Mouse (Mus musculus) midbrain, postnatal 0 days (tissue): ENCODE measurements around the gene Cpox. TPM values are rescaled to one million over a fixed set of nuclear protein-coding genes. Genes with fewer than 3 reads are reported as not detected.

Experiments used
- ATAC-seq: fragments of 200-750 bp; cut with Nextera tagmentation; 2 replicates; pipeline ENCODE4 v1.8.0; 2017; ENCODE audit warnings: moderate number of reproducible peaks, mild to moderate bottlenecking, moderate TSS enrichment, moderate library complexity; ENCODE audit not compliant: low FRiP score
- DNase-seq: peaks from one replicate; pipeline ENCODE4 v3.0.0-alpha.2; 2015; ENCODE audit warnings: low spot score
- H3K27ac ChIP-seq: fragments of 300-500 bp; sonication (generic); 2 replicates; pipeline ENCODE4 v1.5.1; 2014; ENCODE audit warnings: low read depth, mild to moderate bottlenecking, low read length, mixed read lengths
- H3K27me3 ChIP-seq: fragments of 300-500 bp; sonication (generic); 2 replicates; pipeline ENCODE4 v1.6.1; 2014; ENCODE audit warnings: low read length, control low read depth, mixed read lengths; ENCODE audit not compliant: insufficient read depth
- H3K36me3 ChIP-seq: fragments of 300-500 bp; sonication (generic); 2 replicates; pipeline ENCODE4 v1.6.1; 2014; ENCODE audit warnings: low read length, control low read depth, mixed read lengths; ENCODE audit not compliant: insufficient read depth
- H3K4me1 ChIP-seq: fragments of 300-500 bp; sonication (generic); 2 replicates; pipeline ENCODE4 v1.6.1; 2014; ENCODE audit warnings: mild to moderate bottlenecking, control low read depth, antibody characterized with exemption, low read length, mixed read lengths; ENCODE audit not compliant: insufficient read depth
- H3K4me2 ChIP-seq: fragments of 300-500 bp; sonication (generic); 2 replicates; pipeline ENCODE4 v1.6.1; 2014; ENCODE audit warnings: low read depth, mild to moderate bottlenecking, low read length, mixed read lengths; ENCODE audit not compliant: poor library complexity, severe bottlenecking
- H3K4me3 ChIP-seq: fragments of 300-500 bp; sonication (generic); 2 replicates; pipeline ENCODE4 v1.5.1; 2014; ENCODE audit warnings: low read depth, mild to moderate bottlenecking, low read length, moderate library complexity
- H3K9ac ChIP-seq: fragments of 300-500 bp; sonication (generic); replicated peaks from 2 replicates; pipeline ENCODE4 v1.6.1; 2014; ENCODE audit warnings: mild to moderate bottlenecking, low read length, moderate library complexity, mixed read lengths; ENCODE audit not compliant: poor library complexity, severe bottlenecking
- H3K9me3 ChIP-seq: fragments of 300-500 bp; sonication (generic); 2 replicates; pipeline ENCODE4 v1.6.1; 2016; ENCODE audit warnings: low read length, control low read depth
- CTCF ChIP-seq: IDR thresholded peaks from 2 replicates; pipeline ENCODE4 v1.5.1; 2016; ENCODE audit warnings: antibody characterized with exemption, mild to moderate bottlenecking
- WGBS: fragments of 180-500 bp; shearing (Covaris S2); extraction: QIAGEN DNeasy Blood & Tissue Kit; methylation state at CpG from one replicate; pipeline ENCODE4 v1.1.7; 2014; 5-methylcytosine and 5-hydroxymethylcytosine counted together
- polyA plus RNA-seq: library from polyadenylated mRNA; unstranded; fragments of >200 nt; fragmentation: Nextera tagmentation; extraction: Ambion mirVana; gene quantifications from 2 replicates; pipeline ENCODE4 v1.2.1, GENCODE M21; 2015
- total RNA-seq: library from RNA; depleted of rRNA; stranded (reverse); fragments of >200 nt; gene quantifications from 2 replicates; pipeline ENCODE4 v1.2.3, GENCODE M21; 2014

The Cpox gene
- total and polyA plus RNA-seq, 2 experiments from 2014 or later = 12.4 to 14.9 TPM

GRCm38 (mm10) chr16:58684537-58684936 lies 14.4 kb downstream of the Cpox start:
- Histone ChIP-seq H3K27ac (no peak overlapping the region), H3K27me3 (no peaks in the 10 kb centered on the region), H3K36me3 (no peaks in the 10 kb centered on the region; the same call in 1 of the 2 replicates), H3K4me3 (no peak overlapping the region), H3K9ac (no peak overlapping the region), H3K9me3 (no peaks in the 10 kb centered on the region), H3K4me2 (no peak overlapping the region), H3K4me1 (no peaks in the 10 kb centered on the region)
- ATAC-seq = no peak
- TF ChIP-seq CTCF = 0 out of 2 replicates have a peak, but pooled peaks have one; percentile 13
- DNase-seq = no peak

- Histone ChIP-seq H3K9me3 (no peaks in the 10 kb centered on the region), H3K36me3 (no peaks in the 10 kb centered on the region; the same call in 1 of the 2 replicates), H3K4me2 (no peak overlapping the region), H3K9ac (no peak overlapping the region), H3K27me3 (no peaks in the 10 kb centered on the region), H3K4me1 (no peaks in the 10 kb centered on the region), H3K4me3 (no peak overlapping the region), H3K27ac (no peak overlapping the region)
- DNase-seq (no peak), ATAC-seq (no peak)
- TF ChIP-seq CTCF = no peak
- WGBS = 82% methylated on average over 20 of the region's 20 CpGs
Observed at GRCm38 (mm10) chr16:58685548-58686537, 15.8 kb downstream of the Cpox start.

DNA sequence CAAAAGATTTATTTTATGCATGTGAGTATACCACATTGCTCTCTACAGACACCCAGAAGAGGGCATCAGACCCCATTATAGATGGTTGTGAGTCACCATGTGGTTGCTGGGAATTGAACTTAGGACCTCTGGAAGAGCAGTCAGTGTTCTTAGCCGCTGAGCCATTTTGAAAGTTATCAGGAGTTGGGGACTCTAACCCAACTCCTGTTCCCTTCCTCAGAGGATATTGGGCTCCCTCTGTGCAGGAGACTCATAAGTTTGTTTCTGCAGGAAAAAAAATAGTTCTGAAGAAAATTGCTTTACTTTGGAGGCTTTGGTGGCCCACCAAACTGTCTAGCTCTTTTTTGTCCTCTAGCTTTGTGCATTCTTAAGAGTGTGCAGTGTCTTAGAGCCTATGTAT lies 18.4 kb downstream of the Cpox start:
- H3K4me3 ChIP-seq = no peak overlapping the region
- 100% methylated on average over 1 of the region's 1 CpGs for WGBS

DNA sequence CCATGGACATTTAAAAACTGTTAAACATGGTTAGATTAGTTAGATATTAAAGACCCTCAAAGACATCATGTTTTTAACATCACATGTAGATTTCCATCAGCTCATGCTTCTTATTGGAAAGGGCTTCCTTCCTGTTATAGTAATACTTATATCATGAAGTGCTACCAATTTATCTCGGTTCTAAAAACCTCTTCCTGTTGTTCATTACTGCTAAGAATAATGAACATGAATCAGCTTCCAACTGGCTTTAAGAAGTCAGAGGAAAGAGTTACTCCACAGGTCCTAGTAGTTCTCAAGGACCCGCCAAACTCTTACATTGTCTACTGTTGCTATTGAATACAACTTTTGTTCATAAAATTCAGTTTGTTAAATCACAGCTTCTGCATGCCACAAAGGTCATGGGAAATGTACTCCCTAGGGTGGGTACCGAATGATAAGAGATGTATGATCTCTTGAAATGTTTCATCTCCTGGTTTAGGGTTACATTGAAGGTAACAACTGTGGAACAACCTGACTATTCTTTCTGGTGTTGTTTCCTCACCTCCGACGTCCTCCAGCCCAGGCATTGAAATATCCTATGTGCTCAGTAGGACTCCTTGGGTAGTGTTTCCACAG lies 19.6 kb downstream of the Cpox start:
- no peak overlapping the region for H3K4me2 ChIP-seq
- WGBS = 83% methylated on average over 5 of the region's 5 CpGs
- no peak for ATAC-seq
- no peak overlapping the region for H3K4me3 ChIP-seq
- H3K27ac ChIP-seq = no peak overlapping the region
- no peaks in the 10 kb centered on the region for H3K4me1 ChIP-seq
- no peaks in the 10 kb centered on the region for H3K27me3 ChIP-seq
- no peak for TF ChIP-seq CTCF
- no peaks in the 10 kb centered on the region for H3K9me3 ChIP-seq
- no peak for DNase-seq
- H3K9ac ChIP-seq = no peak overlapping the region
- no peaks in the 10 kb centered on the region for H3K36me3 ChIP-seq

More for the DNA sequence above, 18.4 kb downstream of the Cpox start:
- Histone ChIP-seq H3K36me3 (no peaks in the 10 kb centered on the region), H3K4me2 (no peak overlapping the region), H3K27me3 (no peaks in the 10 kb centered on the region), H3K9me3 (no peaks in the 10 kb centered on the region), H3K4me1 (no peaks in the 10 kb centered on the region), H3K27ac (no peak overlapping the region), H3K9ac (no peak overlapping the region)
- no peak for ATAC-seq
- TF ChIP-seq CTCF = no peak
- no peak for DNase-seq

DNA sequence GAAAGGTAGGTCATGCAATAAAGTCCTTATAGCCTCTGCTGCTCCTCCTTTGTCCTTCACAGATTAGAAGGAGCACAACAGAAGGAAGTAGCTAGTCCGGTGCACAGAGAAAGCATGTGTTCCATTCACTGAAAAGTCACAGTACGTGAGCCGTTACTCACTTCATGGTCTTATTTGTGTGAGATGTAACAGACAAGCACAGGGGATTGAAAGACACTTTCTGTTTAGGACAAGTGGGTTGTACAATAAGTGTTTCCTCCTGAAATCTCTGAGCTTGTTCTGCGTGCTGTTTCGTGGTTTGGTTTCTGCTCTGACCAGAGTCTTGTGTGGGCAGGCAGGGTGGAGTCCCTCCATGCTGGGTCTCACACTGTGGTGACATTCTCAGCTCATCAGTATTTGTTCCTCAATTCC lies 20.2 kb downstream of the Cpox start:
- H3K4me3 ChIP-seq = no peak overlapping the region
- no peak for TF ChIP-seq CTCF
- H3K27ac ChIP-seq = no peak overlapping the region
- H3K36me3 ChIP-seq = no peaks in the 10 kb centered on the region
- 85% methylated on average over 5 of the region's 5 CpGs for WGBS
- H3K9ac ChIP-seq = no peak overlapping the region
- ATAC-seq (no peak), DNase-seq (no peak)
- H3K4me1 ChIP-seq = no peaks in the 10 kb centered on the region
- H3K27me3 ChIP-seq = no peaks in the 10 kb centered on the region
- no peak overlapping the region for H3K4me2 ChIP-seq
- H3K9me3 ChIP-seq = no peaks in the 10 kb centered on the region

- H3K27me3 ChIP-seq = no peaks in the 10 kb centered on the region
- no peak for TF ChIP-seq CTCF
- no peak overlapping the region for H3K4me2 ChIP-seq
- no peak overlapping the region for H3K9ac ChIP-seq
- H3K9me3 ChIP-seq = no peaks in the 10 kb centered on the region
- DNase-seq (no peak), ATAC-seq (no peak)
- 90% methylated on average over 5 of the region's 5 CpGs for WGBS
- H3K27ac ChIP-seq = no peak overlapping the region
- no peaks in the 10 kb centered on the region for H3K4me1 ChIP-seq
- H3K36me3 ChIP-seq = no peaks in the 10 kb centered on the region
- no peak overlapping the region for H3K4me3 ChIP-seq
Observed at GRCm38 (mm10) chr16:58694091-58694490, 24.0 kb downstream of the Cpox start.
